Mouse (Mus musculus) liver, adult 2 months (tissue): Measurements from ENCODE around the gene Ccdc60. TPM values are rescaled to one million over a fixed set of nuclear protein-coding genes. Genes with fewer than 3 reads are reported as not detected.

Source experiments
- DNase-seq: peaks from one replicate; pipeline ENCODE4 v3.0.0-alpha.2; 2011; ENCODE audit warnings: low read depth, low spot score; ENCODE audit errors: extremely low read depth
- H3K27ac ChIP-seq: fragments of 200-500 bp; replicated peaks from 2 replicates; pipeline ENCODE4 v1.5.1; 2012; ENCODE audit warnings: low read depth, mild to moderate bottlenecking, control low read depth, inconsistent platforms, low read length; ENCODE audit not compliant: insufficient read depth
- H3K27me3 ChIP-seq: fragments of 200-500 bp; 2 replicates; pipeline ENCODE4 v1.6.1; 2012; ENCODE audit warnings: mild to moderate bottlenecking, moderate library complexity, low read length, inconsistent platforms; ENCODE audit not compliant: control insufficient read depth, insufficient read depth
- H3K36me3 ChIP-seq: fragments of 200-500 bp; 2 replicates; pipeline ENCODE4 v1.6.1; 2012; ENCODE audit warnings: low read length, inconsistent platforms; ENCODE audit not compliant: control insufficient read depth, insufficient read depth
- H3K4me1 ChIP-seq: fragments of 200-500 bp; 2 replicates; pipeline ENCODE4 v1.6.1; 2011; ENCODE audit warnings: low read length; ENCODE audit not compliant: control insufficient read depth, insufficient read depth
- H3K4me3 ChIP-seq: fragments of 200-500 bp; 2 replicates; pipeline ENCODE4 v1.5.1; 2011; ENCODE audit warnings: low read depth, mild to moderate bottlenecking, control low read depth, low read length, moderate library complexity; ENCODE audit not compliant: insufficient read depth
- H3K79me2 ChIP-seq: fragments of 200-500 bp; 2 replicates; pipeline ENCODE4 v1.6.1; 2012; ENCODE audit warnings: inconsistent platforms, mild to moderate bottlenecking, low read length, moderate library complexity; ENCODE audit not compliant: control insufficient read depth, insufficient read depth
- H3K9ac ChIP-seq: fragments of 200-500 bp; 2 replicates; pipeline ENCODE4 v1.6.1; 2012; ENCODE audit warnings: low read depth, mild to moderate bottlenecking, control low read depth, inconsistent platforms, low read length
- CTCF ChIP-seq: fragments of 200-500 bp; IDR thresholded peaks from 2 replicates; pipeline ENCODE4 v1.5.1; 2011; ENCODE audit warnings: low read depth, low read length, control low read depth
- POLR2A ChIP-seq: fragments of 200-500 bp; IDR thresholded peaks from 2 replicates; pipeline ENCODE4 v1.6.1; 2011; ENCODE audit warnings: low read length, control low read depth; ENCODE audit not compliant: insufficient read depth; ENCODE audit errors: extremely low read depth
- WGBS: fragments of 180-500 bp; shearing (Covaris S2); methylation state at CpG from one replicate; pipeline ENCODE4 v1.1.7; 2018; 5-methylcytosine and 5-hydroxymethylcytosine counted together
- polyA plus RNA-seq: library from polyadenylated mRNA; depleted of rRNA; stranded (reverse); fragments of >200 nt; gene quantifications from 2 replicates; pipeline ENCODE4 v1.2.3, GENCODE M21; 2012
- total RNA-seq: library from RNA; depleted of rRNA; stranded (reverse); fragments of >200 nt; gene quantifications from 2 replicates; pipeline ENCODE4 v1.2.3, GENCODE M21; 2014

Gene Ccdc60
- total and polyA plus RNA-seq, 2 experiments: not detected

DNA sequence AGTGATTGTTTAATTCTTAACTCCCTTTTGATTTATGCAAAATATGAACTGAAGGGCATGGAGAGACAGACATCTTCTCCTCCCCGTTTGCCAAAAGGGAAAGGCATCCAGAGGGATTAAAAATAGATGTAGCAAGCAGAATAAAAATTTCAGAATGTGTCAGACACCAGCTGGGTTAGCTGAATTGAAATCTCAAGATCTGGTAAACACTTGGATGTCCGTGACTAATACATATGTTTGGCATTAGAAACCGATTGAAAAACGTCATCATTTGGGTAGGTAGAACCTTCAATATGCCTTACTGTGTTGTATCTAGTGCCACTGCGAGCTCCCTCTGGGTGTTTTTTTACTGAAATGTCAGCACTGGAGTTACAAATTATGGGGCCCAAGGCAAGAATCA, 4.7 kb upstream of the Ccdc60 start:
- Histone ChIP-seq H3K27me3 (peaks cover 2% of the 10 kb centered on the region; the same call in 1 of the 2 replicates), H3K4me1 (no peaks in the 10 kb centered on the region), H3K9ac (no peak overlapping the region), H3K4me3 (no peak overlapping the region), H3K27ac (no peak overlapping the region), H3K36me3 (no peaks in the 10 kb centered on the region), H3K79me2 (no peaks in the 10 kb centered on the region)
- 76% methylated on average over 5 of the region's 5 CpGs for WGBS
- TF ChIP-seq CTCF (no peak), POLR2A (no peak)
- no peak for DNase-seq

DNA sequence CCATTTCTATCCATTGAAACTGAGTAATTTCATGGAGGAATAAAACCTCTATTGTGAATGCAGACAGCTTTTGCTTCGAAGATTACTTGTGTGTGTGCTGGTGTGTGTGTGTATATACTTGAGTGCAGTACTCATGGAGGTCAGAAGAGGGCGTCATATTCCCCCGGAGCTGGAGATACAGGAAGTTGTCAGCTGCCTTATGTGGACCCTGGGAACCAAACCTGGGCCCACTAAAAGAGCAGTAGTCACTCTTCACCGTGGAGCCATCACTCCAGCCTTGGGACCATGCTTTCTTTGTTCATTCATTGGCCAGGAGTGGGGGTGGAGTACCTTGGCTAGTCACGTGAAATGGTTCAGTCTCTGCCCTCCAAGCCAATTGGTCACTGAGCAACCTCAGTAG, 1.8 kb upstream of the Ccdc60 start:
- Histone ChIP-seq H3K4me3 (no peak overlapping the region), H3K9ac (no peak overlapping the region), H3K27me3 (peaks cover 2% of the 10 kb centered on the region; the same call in 1 of the 2 replicates), H3K36me3 (no peaks in the 10 kb centered on the region), H3K4me1 (no peaks in the 10 kb centered on the region), H3K27ac (no peak overlapping the region), H3K79me2 (no peaks in the 10 kb centered on the region)
- DNase-seq: no peak
- 80% methylated on average over 5 of the region's 5 CpGs for WGBS
- TF ChIP-seq CTCF (no peak), POLR2A (no peak)

DNA sequence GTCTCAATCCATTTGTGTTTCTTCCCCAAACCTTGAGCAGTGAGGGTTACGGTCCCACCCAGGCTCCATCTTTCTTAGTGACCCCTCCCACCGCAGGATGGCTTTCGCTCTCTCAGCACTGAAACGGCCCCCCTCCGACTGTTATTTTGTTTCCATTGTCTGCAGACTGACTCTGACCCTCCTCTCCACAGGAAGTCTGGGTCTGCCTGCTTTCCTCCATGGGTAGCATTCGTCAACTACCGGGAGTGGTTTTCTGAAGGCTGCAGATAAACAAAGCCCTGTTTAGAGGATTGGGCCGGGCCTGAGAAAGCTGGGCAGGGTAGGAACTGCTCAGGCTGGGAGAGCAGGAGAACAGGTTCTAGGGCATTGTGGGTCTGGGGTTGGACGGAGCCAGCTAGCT, 1.1 kb upstream of the Ccdc60 start:
- Histone ChIP-seq H3K27ac (no peak overlapping the region), H3K79me2 (no peaks in the 10 kb centered on the region), H3K27me3 (peaks cover 2% of the 10 kb centered on the region; the same call in 1 of the 2 replicates), H3K4me3 (no peak overlapping the region), H3K36me3 (no peaks in the 10 kb centered on the region), H3K9ac (no peak overlapping the region), H3K4me1 (no peaks in the 10 kb centered on the region)
- 7% methylated on average over 9 of the region's 9 CpGs for WGBS
- DNase-seq: no peak
- no peak for TF ChIP-seq POLR2A

DNA sequence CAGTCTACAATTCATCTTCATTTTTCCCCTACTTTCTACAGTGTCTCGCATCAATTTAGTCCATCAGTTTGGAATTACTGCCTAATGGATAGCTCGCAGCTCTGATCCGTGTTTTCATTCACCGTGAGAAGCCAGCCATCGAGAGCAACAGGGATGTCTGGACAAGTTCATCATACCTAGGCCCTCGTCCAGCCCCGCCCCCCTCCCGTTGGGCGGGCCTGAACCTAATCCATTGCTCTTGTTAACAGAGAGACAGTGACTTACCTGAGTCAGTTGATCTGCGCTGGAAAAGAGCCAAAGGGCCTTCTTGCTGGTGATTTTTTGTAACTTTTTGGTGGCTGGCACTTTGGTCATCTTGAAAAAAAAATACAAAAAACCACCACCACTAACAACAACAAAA, 602 bp downstream of the Ccdc60 start:
- no peak overlapping the region for H3K4me3 ChIP-seq
- H3K36me3 ChIP-seq: no peaks in the 10 kb centered on the region
- WGBS: 46% methylated on average over 10 of the region's 10 CpGs
- TF ChIP-seq POLR2A (no peak), CTCF (no peak)
- no peaks in the 10 kb centered on the region for H3K4me1 ChIP-seq
- H3K79me2 ChIP-seq: no peaks in the 10 kb centered on the region
- H3K27ac ChIP-seq: no peak overlapping the region
- H3K9ac ChIP-seq: no peak overlapping the region
- DNase-seq: no peak
- H3K27me3 ChIP-seq: peaks cover 2% of the 10 kb centered on the region; the same call in 1 of the 2 replicates

DNA sequence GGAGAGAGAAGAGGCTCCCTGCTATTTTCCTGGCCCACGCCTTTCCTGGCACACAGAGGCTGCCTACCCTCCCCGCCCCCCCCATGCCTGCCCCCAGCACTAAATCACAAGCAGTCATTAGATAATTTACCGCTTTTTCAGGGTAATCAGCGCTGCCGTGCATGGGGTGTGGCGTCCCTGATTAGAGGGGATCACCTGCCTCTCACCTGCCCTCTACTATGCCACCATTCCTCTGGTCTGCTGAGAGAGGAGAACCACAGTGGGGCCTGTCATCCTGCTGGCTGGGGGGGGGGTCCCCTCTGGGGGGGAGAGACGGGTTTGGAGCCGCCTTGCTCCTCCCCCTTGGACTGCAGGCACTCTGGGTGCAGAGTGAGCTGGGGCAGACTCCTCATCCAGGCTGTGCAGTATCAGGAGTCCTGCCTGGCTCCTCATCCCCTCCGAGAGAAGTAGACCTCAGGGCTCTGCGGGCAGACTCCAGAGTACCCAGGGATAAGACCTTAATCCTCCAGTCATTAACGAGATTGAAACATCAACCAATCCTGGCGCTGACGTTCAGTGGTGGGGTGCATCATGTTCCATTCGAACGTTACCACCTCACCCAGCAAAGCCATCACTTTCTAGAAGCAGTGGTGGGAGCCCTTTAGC, 3.1 kb downstream of the Ccdc60 start:
- Histone ChIP-seq H3K4me3 (no peak overlapping the region), H3K27me3 (0 out of 2 replicates have a peak, but pooled peaks cover 1% of the 10 kb centered on the region), H3K79me2 (no peaks in the 10 kb centered on the region), H3K9ac (no peak overlapping the region), H3K4me1 (no peaks in the 10 kb centered on the region), H3K27ac (no peak overlapping the region), H3K36me3 (no peaks in the 10 kb centered on the region)
- TF ChIP-seq POLR2A: no peak
- TF ChIP-seq CTCF: no peak
- 34% methylated on average over 15 of the region's 15 CpGs for WGBS
- no peak for DNase-seq

DNA sequence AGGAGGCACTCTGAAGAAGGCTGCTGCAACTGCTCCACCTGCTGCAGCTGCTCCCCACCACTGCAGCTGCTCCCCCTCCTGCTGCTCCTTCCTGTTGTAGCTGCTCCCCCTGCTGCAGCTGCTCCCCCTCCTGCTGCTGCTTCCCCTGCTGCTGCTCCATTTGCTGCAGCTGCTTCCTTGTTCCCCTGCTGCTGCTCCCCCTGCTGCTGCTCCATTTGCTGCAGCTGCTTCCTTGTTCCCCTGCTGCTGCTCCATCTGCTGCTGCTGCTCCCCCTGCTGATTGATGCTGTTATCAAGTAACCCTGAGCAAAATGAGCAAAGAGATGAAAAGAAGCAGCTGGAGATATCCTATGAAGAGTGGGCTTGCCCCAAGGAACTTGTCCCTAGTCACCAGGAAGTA, 8.3 kb downstream of the Ccdc60 start:
- Histone ChIP-seq H3K4me3 (no peak overlapping the region), H3K79me2 (no peaks in the 10 kb centered on the region), H3K36me3 (no peaks in the 10 kb centered on the region), H3K27me3 (no peaks in the 10 kb centered on the region), H3K27ac (no peak overlapping the region), H3K9ac (no peak overlapping the region), H3K4me1 (no peaks in the 10 kb centered on the region)
- TF ChIP-seq CTCF (no peak), POLR2A (no peak)
- no peak for DNase-seq
